In genomic region chr12:80344777-80345231, GRCm38 (mm10) we compare ENCODE assay signal across 9 mouse cellular contexts.
DNase-seq lines count a peak whose midpoint lies in the region; ATAC-seq and TF ChIP-seq lines count a peak whose summit lies in the region.
"Had no signal": no experiment of that assay in that cellular context is flagged by ENCODE, and none has a peak within 500 bp of the region (broad histone marks: within the 10 kb centered on the region; RNA-seq: fewer than 3 reads in every experiment).

No protein-coding gene starts in this region.

- intact Hi-C loops in heart, postnatal 25 days (cut with DNase I) = no loop called here

- in situ Hi-C loops in Patski (cut with MboI; ENCODE audit: low pct_unique_long_range_greater_than_20kb) = no loop called here

- TF ChIP-seq CTCF in Patski (IDR thresholded peaks at IDR 0.05) = no peak

- peak; percentile 38 to 45 for DNase-seq in heart, adult 18-20 months
- no peak for DNase-seq in heart, postnatal 25 days (ENCODE audit: low spot score)
- peak; percentile 95 for DNase-seq in Patski (ENCODE audit: low read depth, low spot score)
- DNase-seq in lung, postnatal 14 days = peak; percentile 21
- DNase-seq in right cerebral cortex, postnatal 10 days (ENCODE audit: low spot score in 2 of 2) = no peak
- DNase-seq in right cerebral cortex, postnatal 4 days = no peak
- no peak for DNase-seq in embryo, embryonic 10 days (ENCODE audit: low spot score)

- no peaks in the 10 kb centered on the region for H3K27me3 ChIP-seq in Patski
- H3K27me3 ChIP-seq in heart, embryonic 14.5 days (ENCODE audit: control insufficient read depth, insufficient read depth, low read length) = no peaks in the 10 kb centered on the region
- H3K27me3 ChIP-seq: neural tube, embryonic 12.5 days had no signal

- no peaks in the 10 kb centered on the region for H3K9me3 ChIP-seq in heart, embryonic 14.5 days (ENCODE audit: control insufficient read depth, low read length)
- H3K9me3 ChIP-seq: neural tube, embryonic 12.5 days had no signal

- peaks cover 22% of the 10 kb centered on the region for H3K36me3 ChIP-seq in heart, embryonic 14.5 days (ENCODE audit: control insufficient read depth, insufficient read depth, low read length)

- ATAC-seq in Patski = peak; percentile 94
- peak; percentile 63 for ATAC-seq in heart, embryonic 14.5 days (ENCODE audit: insufficient number of reproducible peaks, insufficient read depth, low FRiP score, low read depth)

- H3K4me3 ChIP-seq in heart, embryonic 14.5 days (ENCODE audit: control insufficient read depth in 1 of 2, insufficient read depth in 1 of 2, low read depth in 1 of 2, low read length in 2 of 2) = no peak overlapping the region
- H3K4me3 ChIP-seq: neural tube, embryonic 12.5 days had no signal

- no peak overlapping the region for H3K4me2 ChIP-seq in heart, embryonic 14.5 days (ENCODE audit: low read length)
- H3K4me2 ChIP-seq: neural tube, embryonic 12.5 days had no signal

- no peak overlapping the region for H3K9ac ChIP-seq in heart, embryonic 14.5 days (ENCODE audit: low read length)
- H3K9ac ChIP-seq: neural tube, embryonic 12.5 days had no signal

- POLR2A ChIA-PET in Patski (lab: Charles Lee) = interaction anchor here (0.8 kb wide), 1 partner anchor 99 kb away, joined by 3 read pairs; no protein-coding TSS in a partner anchor

- peak overlapping the region; percentile 61 to 78 for H3K27ac ChIP-seq in heart, embryonic 14.5 days (replicated peaks in 1 of 2; ENCODE audit: control insufficient read depth in 1 of 2, insufficient read depth in 1 of 2, low read depth in 2 of 2, low read length in 2 of 2)
- H3K27ac ChIP-seq: neural tube, embryonic 12.5 days had no signal

- WGBS in heart, embryonic 14.5 days = 22% methylated on average over 6 of the region's 6 CpGs

- peaks cover 14 to 36% of the 10 kb centered on the region in 2 experiments for H3K4me1 ChIP-seq in heart, embryonic 14.5 days (ENCODE audit: control insufficient read depth in 2 of 2, insufficient read depth in 2 of 2, low read length in 2 of 2)

- CTCF ChIA-PET in Patski (lab: Charles Lee) = interaction anchor here (1.7 kb wide), 1 partner anchor 15 kb away, joined by 4 read pairs; no protein-coding TSS in a partner anchor

Comparison
In these comparisons a context has a peak if more than half of its experiments do, and no peak if none do; other contexts are left out.
1. DNase-seq: peak in heart, adult 18-20 months (2 of 2), Patski (single experiment) and lung, postnatal 14 days (single experiment); none in heart, postnatal 25 days (single experiment), right cerebral cortex, postnatal 10 days (0 of 2), right cerebral cortex, postnatal 4 days (single experiment) and embryo, embryonic 10 days (single experiment).